Mouse (Mus musculus): ENCODE results near the gene Syce1l. TPM values are rescaled to one million over a fixed set of nuclear protein-coding genes. Genes with fewer than 3 reads are reported as not detected.

Gene Syce1l
- polyA plus RNA-seq (2016; fragmentation: Nextera tagmentation; extraction: Ambion mirVana), result 0.30 TPM in 1 of 2 replicates, not detected in the other

GRCm38 (mm10) chr8:113642926-113643325 is at the start of gene Syce1l:
Syce1l (plus strand) TSS chr8:113643213.
- WGBS, result 94% methylated on average over 16 of the region's 16 CpGs
- H3K36me3 ChIP-seq, result peaks cover 47% of the 10 kb centered on the region

DNA sequence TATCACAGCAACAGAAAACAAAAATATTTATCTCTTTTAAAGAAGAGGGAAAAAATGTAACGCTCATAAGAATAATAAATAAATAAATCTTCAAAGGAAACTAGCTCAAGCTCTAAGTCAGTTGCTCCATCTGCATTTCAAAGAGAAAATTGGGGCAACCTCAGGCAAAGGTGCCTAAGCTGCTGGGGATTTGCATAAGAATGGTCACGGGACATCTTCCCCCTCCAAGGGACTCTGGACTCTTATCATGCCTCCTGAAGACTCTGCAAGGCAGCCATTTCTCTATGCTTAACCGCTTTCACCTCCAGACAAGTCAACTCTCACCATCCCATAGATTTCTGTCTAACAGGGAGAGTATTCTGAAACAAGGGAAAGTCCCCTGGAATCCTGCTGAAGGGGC is 44.6 kb upstream of the Syce1l start:
- 55% methylated on average over 3 of the region's 3 CpGs for WGBS
- Histone ChIP-seq H3K36me3 (no peaks in the 10 kb centered on the region), H3K4me2 (replicated peaks) (no peak overlapping the region), H3K27me3 (no peaks in the 10 kb centered on the region), H3K4me3 (no peak overlapping the region), H3K9ac (no peak overlapping the region), H3K27ac (no peak overlapping the region), H3K4me1 (no peaks in the 10 kb centered on the region), H3K9me3 (replicated peaks) (no peaks in the 10 kb centered on the region)
- no peak for ATAC-seq (ENCODE audit: low FRiP score)

More at GRCm38 (mm10) chr8:113642926-113643325, at the start of gene Syce1l:
- H3K4me3 ChIP-seq, result no peak within 1 kb of the TSS
- H3K27me3 ChIP-seq, result no peaks in the 10 kb centered on the region
- no peaks in the 10 kb centered on the region for H3K9me3 ChIP-seq (replicated peaks)
- H3K9ac ChIP-seq, result no peak within 1 kb of the TSS
- ATAC-seq (ENCODE audit: low FRiP score), result no peak
- H3K27ac ChIP-seq, result no peak within 1 kb of the TSS
- H3K4me2 ChIP-seq (replicated peaks), result no peak within 1 kb of the TSS
- no peaks in the 10 kb centered on the region for H3K4me1 ChIP-seq

DNA sequence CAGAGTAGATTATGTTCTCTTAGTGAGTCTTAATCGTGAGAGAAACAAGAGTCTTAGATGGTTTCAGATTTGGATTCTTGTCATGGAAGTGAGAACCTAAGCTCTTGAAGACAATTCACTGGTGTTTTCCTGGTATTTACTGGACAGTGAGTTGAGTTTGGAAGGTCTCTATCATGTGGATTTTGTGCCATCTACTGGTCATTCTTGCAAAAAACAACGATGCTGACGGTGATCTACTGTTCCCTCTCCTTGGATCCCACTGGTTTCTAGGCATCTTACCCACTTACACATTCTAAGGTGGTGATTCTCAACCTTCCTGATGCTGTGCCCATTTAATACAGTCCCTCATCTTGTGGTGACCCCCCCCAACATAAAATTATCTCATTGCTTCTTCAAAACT is 10.4 kb upstream of the Syce1l start:
- H3K9ac ChIP-seq, result no peak overlapping the region
- peaks cover 13% of the 10 kb centered on the region for H3K4me1 ChIP-seq
- H3K4me3 ChIP-seq, result no peak overlapping the region
- H3K4me2 ChIP-seq (replicated peaks), result no peak overlapping the region
- no peaks in the 10 kb centered on the region; the same call in 1 of the 2 replicates for H3K36me3 ChIP-seq
- H3K27ac ChIP-seq, result no peak overlapping the region
- H3K9me3 ChIP-seq (replicated peaks), result no peaks in the 10 kb centered on the region
- ATAC-seq (ENCODE audit: low FRiP score), result no peak
- no peaks in the 10 kb centered on the region for H3K27me3 ChIP-seq
- 11% methylated on average over 3 of the region's 3 CpGs for WGBS

GRCm38 (mm10) chr8:113634161-113634560 is 8.9 kb upstream of the Syce1l start:
- ATAC-seq (ENCODE audit: low FRiP score), result no peak
- Histone ChIP-seq H3K9ac (no peak overlapping the region; the same call in 1 of the 2 replicates), H3K27ac (no peak overlapping the region; the same call in 1 of the 2 replicates)

GRCm38 (mm10) chr8:113634670-113635591 is 8.1 kb upstream of the Syce1l start, which contains the start of gene Mon1b:
Mon1b (plus strand) TSS chr8:113635587.
- peaks cover 22% of the 10 kb centered on the region for H3K36me3 ChIP-seq
- no peaks in the 10 kb centered on the region for H3K9me3 ChIP-seq (replicated peaks)
- no peaks in the 10 kb centered on the region for H3K27me3 ChIP-seq
- H3K4me3 ChIP-seq, result peak within 1 kb of the TSS; percentile 67
- H3K27ac ChIP-seq, result peak within 1 kb of the TSS; percentile 92
- peak within 1 kb of the TSS; percentile 72 for H3K9ac ChIP-seq
- H3K4me2 ChIP-seq (replicated peaks), result peak within 1 kb of the TSS; percentile 94
- H3K4me1 ChIP-seq, result peaks cover 13% of the 10 kb centered on the region
- WGBS, result under 1% methylated on average over 42 of the region's 42 CpGs
- ATAC-seq (ENCODE audit: low FRiP score), result peak; percentile 99

More at GRCm38 (mm10) chr8:113634161-113634560, 8.9 kb upstream of the Syce1l start:
- Histone ChIP-seq H3K4me1 (peaks cover 13% of the 10 kb centered on the region), H3K36me3 (peaks cover 14% of the 10 kb centered on the region), H3K27me3 (no peaks in the 10 kb centered on the region), H3K4me3 (peak overlapping the region; percentile 67), H3K4me2 (replicated peaks) (peak overlapping the region; percentile 62), H3K9me3 (replicated peaks) (no peaks in the 10 kb centered on the region)
- WGBS, result 26% methylated on average over 12 of the region's 12 CpGs

DNA sequence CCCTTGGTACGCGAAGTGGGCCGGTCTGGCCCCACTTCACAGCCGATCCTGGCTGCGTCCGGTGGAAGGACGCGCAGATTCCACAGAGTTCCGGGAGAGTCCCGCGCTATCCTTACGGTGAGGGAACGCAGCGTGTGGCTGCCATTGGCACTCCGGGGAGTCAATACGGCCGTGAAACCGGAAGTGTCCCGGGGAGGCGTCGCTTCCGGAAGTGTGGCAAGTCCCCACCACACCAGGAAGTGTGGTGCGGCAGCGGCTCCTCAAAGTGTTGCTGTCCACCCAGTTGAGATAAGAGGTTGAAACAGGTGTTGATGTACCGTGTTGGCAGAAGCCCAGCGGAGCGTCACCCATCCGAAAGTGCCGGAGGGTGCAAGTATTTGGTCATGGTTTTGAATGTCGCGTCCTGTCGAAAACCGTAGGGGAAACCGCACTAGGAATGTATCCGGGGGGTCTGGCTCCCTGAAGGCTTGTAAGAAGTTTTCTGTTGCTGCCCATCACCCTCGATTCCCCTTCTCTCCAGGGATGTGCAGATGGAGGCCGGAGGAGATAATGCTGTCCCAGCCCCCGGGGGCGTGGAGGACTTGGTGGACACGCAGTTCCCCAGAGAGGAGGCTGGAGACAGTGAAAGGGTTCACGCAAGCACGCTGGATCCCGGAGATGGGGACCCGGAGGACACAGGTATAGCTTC is 7.3 kb upstream of the Syce1l start:
- H3K4me1 ChIP-seq, result peaks cover 13% of the 10 kb centered on the region
- H3K4me3 ChIP-seq, result peak overlapping the region; percentile 67
- H3K9me3 ChIP-seq (replicated peaks), result no peaks in the 10 kb centered on the region
- H3K36me3 ChIP-seq, result peaks cover 28% of the 10 kb centered on the region
- peak overlapping the region; percentile 92 for H3K27ac ChIP-seq
- no peaks in the 10 kb centered on the region for H3K27me3 ChIP-seq
- peak; percentile 82 for ATAC-seq (ENCODE audit: low FRiP score)
- WGBS, result 2% methylated on average over 44 of the region's 44 CpGs
- peak overlapping the region; percentile 94 for H3K4me2 ChIP-seq (replicated peaks)
- peak overlapping the region; percentile 72 for H3K9ac ChIP-seq

GRCm38 (mm10) chr8:113636280-113636628 is 6.8 kb upstream of the Syce1l start:
- Histone ChIP-seq H3K27me3 (no peaks in the 10 kb centered on the region), H3K27ac (no peak overlapping the region), H3K4me3 (peak overlapping the region; percentile 67), H3K36me3 (peaks cover 30% of the 10 kb centered on the region), H3K9ac (peak overlapping the region; percentile 72), H3K4me2 (replicated peaks) (peak overlapping the region; percentile 94), H3K4me1 (peaks cover 13% of the 10 kb centered on the region), H3K9me3 (replicated peaks) (no peaks in the 10 kb centered on the region)
- 45% methylated on average over 5 of the region's 5 CpGs for WGBS
- no peak for ATAC-seq (ENCODE audit: low FRiP score)

DNA sequence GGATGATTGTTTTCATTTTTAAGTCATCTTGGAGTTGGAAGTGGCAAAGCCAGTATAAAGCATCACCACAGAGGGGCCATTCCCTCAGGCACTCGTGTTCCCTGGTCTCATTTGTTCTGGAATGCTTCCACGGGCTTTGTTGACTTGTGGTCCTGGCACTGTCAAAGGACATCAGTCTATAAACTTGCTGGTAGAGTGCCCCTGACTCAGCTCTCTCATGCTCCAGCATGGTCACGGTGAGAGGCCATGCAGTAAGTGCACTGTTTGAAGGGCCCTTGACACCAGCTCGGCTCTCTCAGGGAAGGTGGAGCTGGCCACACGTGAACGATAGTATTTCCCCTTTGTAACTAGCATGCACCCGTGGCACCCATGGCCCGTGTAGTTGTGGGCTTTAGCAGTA is 2.7 kb upstream of the Syce1l start:
- ATAC-seq (ENCODE audit: low FRiP score), result no peak
- H3K27me3 ChIP-seq, result no peaks in the 10 kb centered on the region
- H3K9me3 ChIP-seq (replicated peaks), result no peaks in the 10 kb centered on the region
- H3K9ac ChIP-seq, result no peak overlapping the region
- H3K36me3 ChIP-seq, result peaks cover 48% of the 10 kb centered on the region
- no peak overlapping the region for H3K4me3 ChIP-seq
- H3K4me2 ChIP-seq (replicated peaks), result no peak overlapping the region
- 89% methylated on average over 8 of the region's 8 CpGs for WGBS
- peaks cover 13% of the 10 kb centered on the region for H3K4me1 ChIP-seq
- no peak overlapping the region for H3K27ac ChIP-seq

DNA sequence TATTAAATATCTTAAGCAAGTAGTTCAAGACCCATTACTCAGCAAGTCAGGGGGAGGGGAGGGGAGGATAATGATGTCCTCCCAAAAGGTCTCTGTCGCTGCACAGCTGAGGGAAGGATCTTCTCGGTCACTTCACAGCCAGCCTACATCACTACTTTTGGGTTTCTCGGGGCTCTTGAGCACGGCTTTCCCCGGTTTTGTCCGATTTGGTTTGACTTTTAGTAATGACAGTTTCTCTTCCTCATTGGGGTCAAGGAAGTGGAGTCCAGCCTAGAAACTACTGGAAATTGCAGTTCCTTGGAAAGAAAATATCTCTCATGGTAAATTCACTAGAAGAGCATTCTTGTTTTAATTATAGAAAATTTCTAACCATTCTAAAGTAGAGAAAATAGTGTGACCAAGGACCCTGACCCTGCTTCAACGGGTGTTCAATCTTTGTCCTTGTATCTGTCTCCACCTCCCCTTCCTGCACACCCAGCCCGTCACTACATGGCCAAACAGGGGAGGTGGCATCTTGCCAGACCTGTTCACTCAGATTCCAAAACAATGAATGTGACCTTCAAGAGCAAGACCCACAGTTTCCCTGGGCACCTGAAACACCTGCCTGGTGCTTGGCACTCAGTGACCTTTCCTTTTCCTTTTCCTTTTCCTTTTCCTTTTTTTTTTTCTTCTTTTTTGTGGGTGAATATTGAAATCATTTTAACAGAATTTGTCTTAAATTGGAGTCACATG is 632 bp downstream of the Syce1l start:
- WGBS, result 93% methylated on average over 8 of the region's 8 CpGs
- no peaks in the 10 kb centered on the region for H3K27me3 ChIP-seq
- no peak overlapping the region for H3K27ac ChIP-seq
- no peaks in the 10 kb centered on the region for H3K4me1 ChIP-seq
- no peaks in the 10 kb centered on the region for H3K9me3 ChIP-seq (replicated peaks)
- H3K4me3 ChIP-seq, result no peak overlapping the region
- H3K9ac ChIP-seq, result no peak overlapping the region
- no peak overlapping the region for H3K4me2 ChIP-seq (replicated peaks)
- peaks cover 39% of the 10 kb centered on the region for H3K36me3 ChIP-seq
- no peak for ATAC-seq (ENCODE audit: low FRiP score)

- ATAC-seq (ENCODE audit: low FRiP score), result no peak
- Histone ChIP-seq H3K9ac (no peak overlapping the region), H3K4me2 (replicated peaks) (no peak overlapping the region), H3K27ac (no peak overlapping the region), H3K9me3 (replicated peaks) (no peaks in the 10 kb centered on the region), H3K27me3 (no peaks in the 10 kb centered on the region), H3K4me1 (no peaks in the 10 kb centered on the region), H3K4me3 (no peak overlapping the region), H3K36me3 (peaks cover 24% of the 10 kb centered on the region)
- 76% methylated on average over 5 of the region's 5 CpGs for WGBS
These were observed 2.2 kb downstream of the Syce1l start for GRCm38 (mm10) chr8:113645220-113645619.

GRCm38 (mm10) chr8:113652450-113652849 is 9.4 kb downstream of the Syce1l start:
- no peaks in the 10 kb centered on the region for H3K27me3 ChIP-seq
- no peaks in the 10 kb centered on the region for H3K9me3 ChIP-seq (replicated peaks)
- H3K4me3 ChIP-seq, result no peak overlapping the region
- H3K27ac ChIP-seq, result no peak overlapping the region
- no peak overlapping the region for H3K9ac ChIP-seq
- H3K4me2 ChIP-seq (replicated peaks), result no peak overlapping the region
- ATAC-seq (ENCODE audit: low FRiP score), result no peak
- H3K36me3 ChIP-seq, result no peaks in the 10 kb centered on the region
- WGBS, result 87% methylated on average over 12 of the region's 12 CpGs
- H3K4me1 ChIP-seq, result no peaks in the 10 kb centered on the region

GRCm38 (mm10) chr8:113653151-113653550 is 10.1 kb downstream of the Syce1l start:
- no peak for ATAC-seq (ENCODE audit: low FRiP score)
- Histone ChIP-seq H3K36me3 (no peaks in the 10 kb centered on the region), H3K4me2 (replicated peaks) (no peak overlapping the region), H3K4me1 (no peaks in the 10 kb centered on the region), H3K4me3 (no peak overlapping the region), H3K27ac (no peak overlapping the region), H3K27me3 (no peaks in the 10 kb centered on the region), H3K9ac (no peak overlapping the region), H3K9me3 (replicated peaks) (no peaks in the 10 kb centered on the region)
- WGBS, result 65% methylated on average over 4 of the region's 4 CpGs

Measured in hindbrain, embryonic 12.5 days (tissue).